Mouse (Mus musculus): ENCODE measurements around the gene Csf2rb. TPM values are rescaled to one million over a fixed set of nuclear protein-coding genes. Genes with fewer than 3 reads are reported as not detected.
A peak's percentile ranks its signal among the peaks of the same experiment; 100 is the strongest.
"Not testable (repeated sequence)": the region's sequence is repeated elsewhere in the genome, so short reads cannot be mapped to it uniquely, and the experiment has no call there.

The Csf2rb gene
- 7.7 and 9.5 TPM in 2 replicates for polyA plus RNA-seq (2014; fragmentation: Nextera tagmentation; extraction: Ambion mirVana)

- no peak for ATAC-seq (replicated peaks; ENCODE audit: low FRiP score)
- H3K9me3 ChIP-seq (ENCODE audit: control insufficient read depth, low read length), result no peaks in the 10 kb centered on the region
- H3K4me1 ChIP-seq (replicated peaks; ENCODE audit: control insufficient read depth, insufficient read depth, low read length), result peaks cover 6% of the 10 kb centered on the region
- no peak within 1 kb of the TSS for H3K9ac ChIP-seq (ENCODE audit: low read depth, low read length)
- no peak for DNase-seq (ENCODE audit: low spot score)
- H3K27me3 ChIP-seq (replicated peaks; ENCODE audit: control insufficient read depth, insufficient read depth, low read length), result no peaks in the 10 kb centered on the region
- peak within 1 kb of the TSS; percentile 26 for H3K4me3 ChIP-seq (ENCODE audit: low read depth, low read length)
- H3K4me2 ChIP-seq, result peak within 1 kb of the TSS; percentile 34
- H3K27ac ChIP-seq (ENCODE audit: low read depth, low read length), result no peak within 1 kb of the TSS
- WGBS, result 39% methylated on average over 11 of the region's 11 CpGs
- H3K36me3 ChIP-seq (ENCODE audit: control insufficient read depth, insufficient read depth, low read length), result no peaks in the 10 kb centered on the region
These were observed at the start of gene Csf2rb for GRCm38 (mm10) chr15:78325671-78326339. TSS of gene Csf2rb (plus strand) at chr15:78325752.

- no peak overlapping the region for H3K27ac ChIP-seq (ENCODE audit: low read depth, low read length)
- ATAC-seq (replicated peaks; ENCODE audit: low FRiP score) (no peak), DNase-seq (ENCODE audit: low spot score) (no peak)
- no peak overlapping the region for H3K9ac ChIP-seq (ENCODE audit: low read depth, low read length)
- H3K4me3 ChIP-seq (ENCODE audit: low read depth, low read length), result no peak overlapping the region
- H3K9me3 ChIP-seq (ENCODE audit: control insufficient read depth, low read length), result no peaks in the 10 kb centered on the region
- no peaks in the 10 kb centered on the region for H3K4me1 ChIP-seq (replicated peaks; ENCODE audit: control insufficient read depth, insufficient read depth, low read length)
- no peaks in the 10 kb centered on the region for H3K27me3 ChIP-seq (replicated peaks; ENCODE audit: control insufficient read depth, insufficient read depth, low read length)
- H3K4me2 ChIP-seq, result no peak overlapping the region
- WGBS, result 34% methylated on average over 2 of the region's 2 CpGs
- H3K36me3 ChIP-seq (ENCODE audit: control insufficient read depth, insufficient read depth, low read length), result no peaks in the 10 kb centered on the region
These were observed 47.2 kb upstream of the Csf2rb start for GRCm38 (mm10) chr15:78278308-78278707.

- Histone ChIP-seq H3K27ac (ENCODE audit: low read depth, low read length) (no peak overlapping the region), H3K36me3 (ENCODE audit: control insufficient read depth, insufficient read depth, low read length) (no peaks in the 10 kb centered on the region), H3K27me3 (replicated peaks; ENCODE audit: control insufficient read depth, insufficient read depth, low read length) (no peaks in the 10 kb centered on the region), H3K9ac (ENCODE audit: low read depth, low read length) (no peak overlapping the region), H3K4me2 (no peak overlapping the region), H3K9me3 (ENCODE audit: control insufficient read depth, low read length) (no peaks in the 10 kb centered on the region), H3K4me3 (ENCODE audit: low read depth, low read length) (no peak overlapping the region), H3K4me1 (replicated peaks; ENCODE audit: control insufficient read depth, insufficient read depth, low read length) (no peaks in the 10 kb centered on the region)
- DNase-seq (ENCODE audit: low spot score) (no peak), ATAC-seq (replicated peaks; ENCODE audit: low FRiP score) (no peak)
- WGBS, result 80% methylated on average over 5 of the region's 5 CpGs
These were observed 37.6 kb upstream of the Csf2rb start for GRCm38 (mm10) chr15:78287941-78288340.

- ATAC-seq (replicated peaks; ENCODE audit: low FRiP score); DNase-seq (ENCODE audit: low spot score); H3K27me3 ChIP-seq (replicated peaks; ENCODE audit: control insufficient read depth, insufficient read depth, low read length); H3K9ac ChIP-seq (ENCODE audit: low read depth, low read length); H3K4me3 ChIP-seq (ENCODE audit: low read depth, low read length); H3K27ac ChIP-seq (ENCODE audit: low read depth, low read length); H3K36me3 ChIP-seq (ENCODE audit: control insufficient read depth, insufficient read depth, low read length); H3K9me3 ChIP-seq (ENCODE audit: control insufficient read depth, low read length); H3K4me2 ChIP-seq; H3K4me1 ChIP-seq (replicated peaks; ENCODE audit: control insufficient read depth, insufficient read depth, low read length): not testable (repeated sequence)
- WGBS, result 65% methylated on average over 5 of the region's 5 CpGs
These were observed 35.8 kb upstream of the Csf2rb start for GRCm38 (mm10) chr15:78289775-78290174.

- not testable (repeated sequence) for H3K4me1 ChIP-seq (replicated peaks; ENCODE audit: control insufficient read depth, insufficient read depth, low read length); H3K4me2 ChIP-seq; ATAC-seq (replicated peaks; ENCODE audit: low FRiP score); H3K27ac ChIP-seq (ENCODE audit: low read depth, low read length); H3K4me3 ChIP-seq (ENCODE audit: low read depth, low read length); H3K9ac ChIP-seq (ENCODE audit: low read depth, low read length); DNase-seq (ENCODE audit: low spot score); H3K36me3 ChIP-seq (ENCODE audit: control insufficient read depth, insufficient read depth, low read length); H3K9me3 ChIP-seq (ENCODE audit: control insufficient read depth, low read length); H3K27me3 ChIP-seq (replicated peaks; ENCODE audit: control insufficient read depth, insufficient read depth, low read length)
- 13% methylated on average over 2 of the region's 2 CpGs for WGBS
These were observed 32.3 kb upstream of the Csf2rb start for GRCm38 (mm10) chr15:78293228-78293627.

GRCm38 (mm10) chr15:78293716-78294115, 31.8 kb upstream of the Csf2rb start:
- Histone ChIP-seq H3K4me1 (replicated peaks; ENCODE audit: control insufficient read depth, insufficient read depth, low read length) (no peaks in the 10 kb centered on the region; the same call in 1 of the 2 replicates), H3K27me3 (replicated peaks; ENCODE audit: control insufficient read depth, insufficient read depth, low read length) (no peaks in the 10 kb centered on the region), H3K4me2 (no peak overlapping the region), H3K9me3 (ENCODE audit: control insufficient read depth, low read length) (no peaks in the 10 kb centered on the region), H3K27ac (ENCODE audit: low read depth, low read length) (no peak overlapping the region), H3K36me3 (ENCODE audit: control insufficient read depth, insufficient read depth, low read length) (no peaks in the 10 kb centered on the region), H3K9ac (ENCODE audit: low read depth, low read length) (no peak overlapping the region), H3K4me3 (ENCODE audit: low read depth, low read length) (no peak overlapping the region)
- ATAC-seq (replicated peaks; ENCODE audit: low FRiP score), result no peak
- DNase-seq (ENCODE audit: low spot score), result no peak
- 75% methylated on average over 4 of the region's 4 CpGs for WGBS

- no peak for ATAC-seq (replicated peaks; ENCODE audit: low FRiP score)
These were observed 27.0 kb upstream of the Csf2rb start for GRCm38 (mm10) chr15:78298558-78298957.

GRCm38 (mm10) chr15:78299641-78300040, 25.9 kb upstream of the Csf2rb start:
- no peak overlapping the region for H3K4me3 ChIP-seq (ENCODE audit: low read depth, low read length)
- no peak overlapping the region for H3K27ac ChIP-seq (ENCODE audit: low read depth, low read length)
- 61% methylated on average over 3 of the region's 3 CpGs for WGBS
- no peak overlapping the region for H3K4me2 ChIP-seq
- H3K9ac ChIP-seq (ENCODE audit: low read depth, low read length), result no peak overlapping the region
- no peaks in the 10 kb centered on the region for H3K4me1 ChIP-seq (replicated peaks; ENCODE audit: control insufficient read depth, insufficient read depth, low read length)
- no peaks in the 10 kb centered on the region for H3K27me3 ChIP-seq (replicated peaks; ENCODE audit: control insufficient read depth, insufficient read depth, low read length)
- ATAC-seq (replicated peaks; ENCODE audit: low FRiP score) (no peak), DNase-seq (ENCODE audit: low spot score) (no peak)
- H3K9me3 ChIP-seq (ENCODE audit: control insufficient read depth, low read length), result no peaks in the 10 kb centered on the region
- H3K36me3 ChIP-seq (ENCODE audit: control insufficient read depth, insufficient read depth, low read length), result no peaks in the 10 kb centered on the region

More at GRCm38 (mm10) chr15:78298558-78298957, 27.0 kb upstream of the Csf2rb start:
- Histone ChIP-seq H3K4me2 (no peak overlapping the region), H3K4me1 (replicated peaks; ENCODE audit: control insufficient read depth, insufficient read depth, low read length) (no peaks in the 10 kb centered on the region; the same call in 1 of the 2 replicates), H3K4me3 (ENCODE audit: low read depth, low read length) (no peak overlapping the region), H3K36me3 (ENCODE audit: control insufficient read depth, insufficient read depth, low read length) (no peaks in the 10 kb centered on the region), H3K9ac (ENCODE audit: low read depth, low read length) (no peak overlapping the region), H3K9me3 (ENCODE audit: control insufficient read depth, low read length) (no peaks in the 10 kb centered on the region), H3K27ac (ENCODE audit: low read depth, low read length) (no peak overlapping the region), H3K27me3 (replicated peaks; ENCODE audit: control insufficient read depth, insufficient read depth, low read length) (no peaks in the 10 kb centered on the region)
- DNase-seq (ENCODE audit: low spot score), result no peak
- 72% methylated on average over 1 of the region's 1 CpGs for WGBS

GRCm38 (mm10) chr15:78300773-78301172, 24.8 kb upstream of the Csf2rb start:
- no peaks in the 10 kb centered on the region for H3K36me3 ChIP-seq (ENCODE audit: control insufficient read depth, insufficient read depth, low read length)
- no peak overlapping the region for H3K9ac ChIP-seq (ENCODE audit: low read depth, low read length)
- no peaks in the 10 kb centered on the region for H3K9me3 ChIP-seq (ENCODE audit: control insufficient read depth, low read length)
- DNase-seq (ENCODE audit: low spot score), result no peak
- H3K27ac ChIP-seq (ENCODE audit: low read depth, low read length), result no peak overlapping the region
- H3K4me2 ChIP-seq, result no peak overlapping the region
- H3K4me3 ChIP-seq (ENCODE audit: low read depth, low read length), result no peak overlapping the region
- ATAC-seq (replicated peaks; ENCODE audit: low FRiP score), result no peak
- H3K27me3 ChIP-seq (replicated peaks; ENCODE audit: control insufficient read depth, insufficient read depth, low read length), result peaks cover 5% of the 10 kb centered on the region; the same call in 1 of the 2 replicates
- no peaks in the 10 kb centered on the region for H3K4me1 ChIP-seq (replicated peaks; ENCODE audit: control insufficient read depth, insufficient read depth, low read length)
